Mouse (Mus musculus): ENCODE measurements around the gene Cyld. TPM values are rescaled to one million over a fixed set of nuclear protein-coding genes. Genes with fewer than 3 reads are reported as not detected.
A peak's percentile ranks its signal among the peaks of the same experiment; 100 is the strongest.

The Cyld gene
- 10 to 100 TPM; 26.3 to 31.2 (median 30.0) TPM for total RNA-seq (2022)

DNA sequence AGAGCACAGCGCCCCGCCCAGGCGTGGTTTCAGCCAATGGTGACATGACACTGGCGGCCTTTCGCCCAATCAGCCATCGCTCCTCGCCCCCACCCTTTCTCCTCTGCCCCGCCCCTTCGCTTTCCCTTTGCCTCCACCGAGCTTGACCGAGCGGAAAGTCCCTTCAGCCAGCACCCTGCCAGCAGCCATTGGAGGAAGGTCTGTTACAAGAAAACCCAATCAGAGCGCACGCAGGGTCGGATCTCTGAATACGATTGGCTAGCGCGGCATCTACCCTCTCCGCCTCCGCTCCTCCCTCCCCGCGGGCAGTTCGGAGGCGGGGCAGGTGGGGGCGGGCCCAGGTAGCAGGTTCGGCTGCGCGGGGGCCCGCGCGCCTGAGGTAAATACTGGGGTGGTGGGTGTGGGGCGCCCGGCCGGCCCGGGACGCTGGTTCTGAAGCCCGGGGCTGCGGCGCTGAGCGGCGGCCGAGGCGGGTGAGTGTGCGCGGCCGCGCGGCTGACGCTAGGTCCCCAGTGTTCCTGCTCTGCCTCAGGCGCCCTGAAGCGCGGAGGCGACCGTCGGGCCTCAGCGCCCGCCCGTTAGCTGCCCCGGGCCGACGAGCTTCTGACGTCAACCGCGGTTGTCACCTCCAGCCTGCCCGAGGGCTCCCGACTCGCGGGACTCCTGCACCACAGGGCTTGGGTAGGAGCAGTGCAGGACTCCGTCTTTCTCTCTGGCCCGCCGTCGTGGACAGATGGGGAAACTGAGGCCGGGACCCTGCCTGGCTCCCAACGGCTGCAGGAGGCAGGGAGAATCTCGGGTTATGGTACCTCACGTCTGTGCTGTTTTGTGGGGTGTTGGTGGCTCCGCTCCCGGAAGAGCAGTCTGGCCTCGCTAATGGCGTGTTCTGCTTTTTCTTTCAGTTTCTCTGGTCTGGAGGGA, at the start of gene Cyld:
Gene Cyld, plus strand, starts transcription at position 308 of the 921 bp plus-strand sequence.
- DNase-seq (ENCODE audit: low spot score) = peak; percentile 98

DNA sequence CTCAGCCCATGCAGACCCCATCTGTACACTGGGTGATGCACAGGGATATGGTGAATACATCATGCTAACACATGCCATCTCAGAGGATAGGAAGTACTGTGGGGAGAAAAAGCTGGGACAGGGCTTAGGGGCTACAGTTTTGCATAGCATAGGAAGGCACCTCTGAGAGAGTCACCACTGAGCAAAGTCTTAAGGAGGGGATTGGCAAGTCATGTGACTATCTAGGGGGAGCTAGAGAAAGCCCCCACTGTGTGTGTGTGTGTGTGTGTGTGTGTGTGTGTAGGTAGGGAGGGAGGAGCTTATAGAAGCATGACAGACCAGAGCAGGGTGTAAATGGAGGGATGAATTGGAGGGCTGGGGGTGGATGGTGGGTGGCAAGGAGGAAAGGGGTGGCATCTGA, 48.5 kb upstream of the Cyld start:
- no peak for DNase-seq (ENCODE audit: low spot score)

DNA sequence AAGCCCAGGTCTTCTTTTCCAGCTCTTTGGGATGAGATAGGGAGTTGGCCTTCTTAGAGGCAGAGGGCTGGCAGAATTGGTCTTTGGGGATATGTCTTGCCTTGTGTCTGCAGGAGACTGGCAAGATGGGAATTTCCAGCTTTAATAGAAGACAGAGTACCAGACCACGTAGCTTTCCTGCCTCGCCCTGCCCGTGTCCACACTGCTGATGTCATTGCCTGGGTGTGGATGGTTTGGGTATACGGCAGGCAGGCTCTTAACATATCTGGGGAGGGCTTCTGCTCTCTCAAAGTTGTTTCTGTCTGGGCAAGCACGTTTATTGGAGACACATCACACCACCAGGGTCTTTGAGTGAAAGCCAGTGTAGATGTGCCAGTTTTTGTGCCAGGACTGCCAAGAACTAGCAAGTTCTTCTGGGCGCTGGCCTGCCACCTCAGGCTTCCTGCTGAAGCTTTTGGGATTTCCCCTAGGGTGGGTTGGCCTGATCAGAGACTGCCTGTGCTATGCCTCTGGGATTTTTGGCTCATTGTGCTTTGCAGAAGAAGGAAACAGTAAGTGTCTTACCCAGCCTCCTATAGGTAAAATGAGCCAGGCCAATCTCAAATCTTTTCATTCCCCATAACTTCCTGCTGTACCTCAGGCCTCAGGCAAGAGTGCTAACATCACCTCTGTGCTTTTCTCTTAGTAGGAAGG, 46.7 kb upstream of the Cyld start:
- DNase-seq (ENCODE audit: low spot score) = no peak

DNA sequence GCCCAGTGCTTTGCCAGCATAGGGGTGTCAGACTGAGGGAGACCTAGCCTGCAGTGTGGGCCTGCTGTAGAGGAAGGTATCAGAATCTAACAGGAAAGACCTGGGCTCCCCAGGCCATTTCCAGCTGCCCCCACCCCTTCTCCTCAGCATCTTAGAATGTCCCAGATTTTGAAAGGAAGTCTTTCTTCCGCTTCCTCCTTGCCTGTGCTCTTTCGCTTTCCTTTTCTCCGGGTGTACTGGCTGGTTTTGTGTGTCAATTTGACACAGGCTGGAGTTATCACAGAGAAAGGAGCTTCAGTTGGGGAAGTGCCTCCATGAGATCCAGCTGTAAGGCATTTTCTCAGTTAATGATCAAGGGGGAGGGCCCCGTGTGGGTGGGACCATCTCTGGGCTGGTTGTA, 45.7 kb upstream of the Cyld start:
- peak; percentile 51 for DNase-seq (ENCODE audit: low spot score)

DNA sequence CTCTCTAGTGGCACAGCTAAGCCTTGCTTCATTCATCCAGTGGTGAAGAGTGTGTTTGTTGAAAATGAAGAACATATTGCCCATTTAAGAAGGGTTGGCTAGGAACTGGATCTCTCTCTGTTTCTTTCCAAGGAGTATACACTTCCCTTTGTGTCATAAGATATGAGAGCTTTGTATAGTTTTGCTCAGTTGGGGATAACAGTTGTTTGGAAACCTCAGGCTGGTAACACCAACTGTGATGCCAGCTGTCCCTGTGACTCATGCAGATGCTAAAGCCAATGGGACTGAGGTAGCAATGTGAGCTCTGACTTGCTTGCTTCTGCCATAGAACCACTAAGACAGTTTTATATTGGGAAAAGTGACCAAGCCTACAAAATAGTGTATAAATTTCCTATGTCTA, 41.5 kb upstream of the Cyld start:
- no peak for DNase-seq (ENCODE audit: low spot score)

DNA sequence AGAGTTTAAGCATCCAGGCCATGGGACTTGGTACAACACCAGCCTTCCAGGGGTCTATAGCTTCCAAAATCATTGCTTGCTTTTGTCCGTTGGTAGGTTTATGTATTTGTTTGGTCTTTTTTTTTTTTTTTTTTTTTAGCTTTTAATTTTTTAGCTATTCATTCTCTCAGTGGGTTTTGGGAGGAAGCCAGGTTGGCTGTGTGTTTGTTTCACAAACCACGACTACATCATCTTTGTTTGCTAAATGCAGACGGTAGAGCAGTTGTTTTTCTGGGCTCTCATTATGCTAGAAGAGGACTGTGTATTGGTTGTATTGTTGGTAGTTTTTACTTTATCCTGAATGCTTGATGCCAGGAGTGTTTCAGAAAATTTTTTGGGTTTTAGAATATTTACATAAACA, 37.0 kb upstream of the Cyld start:
- no peak for DNase-seq (ENCODE audit: low spot score)

DNA sequence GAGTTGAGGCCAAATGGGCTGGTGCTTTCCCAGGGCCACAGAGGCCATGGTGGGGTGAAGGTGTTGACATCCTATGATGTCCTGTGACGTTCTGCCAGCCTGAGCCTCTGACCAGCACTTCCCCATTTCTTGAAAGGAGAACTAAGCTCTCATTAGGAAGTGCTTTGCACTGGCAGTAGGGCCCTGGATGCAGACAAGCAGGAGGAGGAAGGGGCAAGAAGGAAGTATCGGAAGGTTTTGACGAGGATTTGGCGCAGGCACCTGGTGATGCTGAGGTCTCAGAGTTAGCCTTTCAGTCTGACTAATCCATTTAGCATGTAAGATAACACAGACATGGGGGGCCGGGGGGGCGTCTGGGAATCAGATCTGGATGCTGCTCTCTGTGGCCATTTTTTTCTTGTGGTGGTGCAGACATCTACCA, 34.4 kb upstream of the Cyld start:
- peak; percentile 25 for DNase-seq (ENCODE audit: low spot score)

DNA sequence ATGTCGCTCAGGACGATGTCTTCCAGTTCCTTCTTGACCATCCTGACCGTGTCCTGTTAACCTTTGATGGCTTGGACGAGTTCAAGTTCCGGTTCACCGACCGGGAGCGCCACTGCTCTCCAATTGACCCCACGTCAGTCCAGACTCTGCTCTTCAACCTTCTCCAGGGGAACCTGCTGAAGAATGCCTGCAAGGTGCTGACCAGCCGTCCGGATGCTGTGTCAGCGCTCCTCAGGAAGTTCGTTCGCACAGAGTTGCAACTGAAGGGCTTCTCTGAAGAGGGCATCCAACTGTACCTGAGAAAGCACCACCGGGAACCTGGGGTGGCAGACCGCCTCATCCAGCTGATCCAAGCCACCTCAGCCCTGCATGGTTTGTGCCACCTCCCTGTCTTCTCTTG, 32.7 kb upstream of the Cyld start:
- no peak for DNase-seq (ENCODE audit: low spot score)

DNA sequence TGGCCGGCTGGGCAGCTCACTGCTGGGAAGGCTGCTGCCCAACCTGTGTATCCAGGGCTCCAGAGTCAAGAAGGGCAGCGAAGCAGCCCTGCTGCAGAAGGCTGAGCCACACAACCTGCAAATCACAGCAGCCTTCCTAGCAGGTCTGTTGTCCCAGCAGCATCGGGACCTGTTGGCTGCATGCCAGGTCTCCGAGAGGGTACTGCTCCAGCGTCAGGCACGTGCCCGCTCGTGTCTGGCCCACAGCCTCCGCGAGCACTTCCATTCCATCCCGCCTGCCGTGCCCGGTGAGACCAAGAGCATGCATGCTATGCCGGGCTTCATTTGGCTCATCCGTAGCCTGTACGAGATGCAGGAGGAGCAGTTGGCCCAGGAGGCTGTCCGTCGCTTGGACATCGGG, 31.9 kb upstream of the Cyld start:
- DNase-seq (ENCODE audit: low spot score) = no peak

DNA sequence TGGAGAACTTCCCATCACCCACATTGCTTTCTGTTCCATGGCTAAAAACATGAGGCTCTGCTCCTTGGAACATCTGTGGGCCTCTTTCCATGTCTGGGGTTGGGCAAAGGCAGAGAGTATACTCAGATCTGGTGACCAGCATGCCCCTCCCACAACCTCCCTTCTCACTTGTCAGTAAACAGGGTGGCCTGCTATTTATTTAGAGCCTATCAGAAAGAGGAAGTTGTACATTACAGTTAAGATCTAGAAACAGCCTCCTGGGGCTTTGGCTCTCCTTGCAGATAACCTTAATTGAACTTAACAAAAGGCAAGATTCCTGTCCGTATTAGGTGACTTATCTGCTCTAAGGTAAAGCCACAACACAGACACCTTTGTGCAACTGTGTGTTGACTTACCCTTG, 30.4 kb upstream of the Cyld start:
- DNase-seq (ENCODE audit: low spot score) = peak; percentile 33

DNA sequence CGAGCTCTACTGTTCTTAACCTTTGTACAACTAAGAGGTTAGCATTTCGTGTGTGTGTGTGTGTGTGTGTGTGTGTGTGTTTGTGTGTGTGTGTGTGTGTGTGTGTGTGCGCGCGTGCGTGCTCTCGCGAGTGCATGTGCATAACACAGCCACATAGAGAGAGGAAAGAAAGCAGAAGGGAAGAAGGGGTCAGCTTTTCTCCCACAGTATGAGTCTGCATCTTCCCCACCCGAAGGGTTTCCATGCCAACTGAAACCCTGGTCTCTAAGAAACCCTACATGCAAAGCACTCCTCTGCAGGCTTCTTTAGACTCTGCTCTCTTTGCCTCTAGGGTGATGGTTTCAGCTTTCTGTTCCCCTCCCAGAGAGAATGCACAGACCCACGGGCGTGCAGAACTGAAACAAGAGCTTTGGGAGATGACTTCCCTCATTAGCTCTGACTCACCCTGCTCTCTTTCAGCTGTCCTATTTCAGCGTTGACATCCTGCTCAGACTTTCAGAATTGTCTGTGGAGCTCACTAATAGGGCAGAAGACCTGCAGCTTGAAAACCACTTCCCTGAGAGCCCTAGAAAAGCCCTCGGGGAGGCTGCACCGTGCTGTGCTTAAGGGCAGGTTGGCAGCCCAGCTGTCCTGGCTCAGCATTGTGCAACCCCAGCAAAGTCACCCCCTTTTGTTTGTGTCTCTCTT, 28.3 kb upstream of the Cyld start:
- peak; percentile 48 for DNase-seq (ENCODE audit: low spot score)

DNA sequence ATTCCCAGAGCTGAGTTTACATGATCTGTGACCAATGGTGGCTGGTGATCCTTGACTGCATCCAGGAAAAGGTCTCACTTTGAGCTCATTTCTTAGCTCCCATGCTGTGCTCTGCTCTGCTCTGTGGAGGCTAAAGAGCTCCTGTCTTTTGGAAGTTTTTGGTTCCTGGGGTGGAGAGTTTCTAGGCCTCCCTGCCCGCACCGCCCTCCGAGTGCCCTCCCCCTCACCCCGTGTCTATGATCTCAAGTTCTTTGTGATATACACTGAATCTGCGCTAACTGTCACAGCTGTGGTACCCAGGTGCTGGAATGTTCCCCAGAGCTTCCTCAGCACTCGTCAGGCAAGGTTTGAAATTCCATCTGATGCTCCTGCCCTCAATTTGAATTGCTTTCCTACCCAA, 26.0 kb upstream of the Cyld start:
- no peak for DNase-seq (ENCODE audit: low spot score)

DNA sequence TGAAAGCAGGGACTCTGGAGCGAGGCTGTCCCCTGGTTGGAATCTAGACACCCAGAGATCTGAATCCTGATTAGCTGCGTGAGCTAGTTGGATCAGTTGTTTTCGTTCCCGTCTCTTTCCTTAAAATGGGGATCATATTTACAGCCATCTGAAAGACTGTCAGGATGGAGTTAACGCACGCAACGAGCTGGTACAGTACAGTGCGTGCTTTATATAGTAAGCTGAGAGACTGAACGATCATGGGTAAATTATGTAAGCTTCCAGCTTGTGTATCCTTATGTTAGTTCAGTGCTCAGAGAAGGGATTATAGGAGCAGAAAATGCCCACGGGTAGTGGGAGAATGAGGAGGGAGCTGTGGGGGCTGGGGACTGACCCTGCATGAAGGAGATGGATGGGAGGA, 25.3 kb upstream of the Cyld start:
- DNase-seq (ENCODE audit: low spot score) = no peak

DNA sequence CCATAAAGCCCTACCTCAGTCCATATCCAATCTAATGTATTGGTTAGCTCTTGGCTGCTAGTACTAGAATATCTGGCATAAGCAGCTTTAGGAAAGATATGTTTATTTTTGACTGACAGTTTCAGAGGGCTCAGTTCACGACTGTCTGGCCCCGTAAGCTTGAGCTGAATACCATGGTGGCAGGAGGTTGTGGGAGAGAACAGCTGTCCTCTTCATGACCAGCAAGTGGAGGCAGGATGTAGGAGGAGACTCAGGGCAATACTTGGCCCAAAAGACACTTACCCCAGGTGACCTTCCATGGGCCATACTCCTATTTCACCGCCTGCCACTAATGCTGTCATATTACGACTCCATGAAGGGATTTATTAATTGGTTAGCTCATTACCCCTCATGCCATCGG, 23.0 kb upstream of the Cyld start:
- no peak for DNase-seq (ENCODE audit: low spot score)

DNA sequence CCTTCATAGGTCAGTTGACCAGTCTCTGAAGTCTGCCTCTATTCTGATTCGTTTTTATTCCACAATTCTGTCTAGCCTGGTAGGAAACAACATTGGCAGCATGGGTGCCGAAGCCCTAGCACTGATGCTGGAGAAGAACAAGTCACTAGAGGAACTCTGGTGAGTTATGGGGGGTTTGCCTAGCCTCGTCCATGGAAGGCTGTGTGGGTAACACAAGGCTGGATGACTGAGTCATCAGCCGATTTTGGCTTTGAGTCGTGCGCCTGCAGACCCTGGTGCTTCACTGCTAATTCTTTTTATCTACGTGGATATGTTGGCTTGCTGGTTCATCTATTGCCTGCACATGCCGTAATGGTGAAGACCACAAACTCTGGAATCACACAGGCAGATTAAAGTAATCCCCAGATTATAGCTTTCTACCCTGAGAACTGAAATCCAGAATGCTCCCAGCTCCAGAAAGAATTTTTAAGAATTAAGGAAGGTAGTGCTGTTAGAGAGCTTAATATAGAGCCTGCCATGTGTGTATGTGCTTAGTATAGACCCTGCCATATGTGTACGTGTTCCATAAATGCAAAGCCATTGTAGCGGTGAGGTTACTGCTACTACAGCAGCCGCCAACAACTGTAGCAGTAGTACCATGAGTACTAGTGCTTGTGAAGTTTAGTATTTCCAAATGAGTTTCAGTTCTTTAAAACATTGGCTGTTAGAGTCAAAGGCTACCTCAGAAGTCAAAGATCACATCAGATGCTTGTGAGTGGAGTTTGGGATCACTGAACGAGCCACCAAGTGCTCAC, 21.3 kb upstream of the Cyld start:
- DNase-seq (ENCODE audit: low spot score) = no peak

DNA sequence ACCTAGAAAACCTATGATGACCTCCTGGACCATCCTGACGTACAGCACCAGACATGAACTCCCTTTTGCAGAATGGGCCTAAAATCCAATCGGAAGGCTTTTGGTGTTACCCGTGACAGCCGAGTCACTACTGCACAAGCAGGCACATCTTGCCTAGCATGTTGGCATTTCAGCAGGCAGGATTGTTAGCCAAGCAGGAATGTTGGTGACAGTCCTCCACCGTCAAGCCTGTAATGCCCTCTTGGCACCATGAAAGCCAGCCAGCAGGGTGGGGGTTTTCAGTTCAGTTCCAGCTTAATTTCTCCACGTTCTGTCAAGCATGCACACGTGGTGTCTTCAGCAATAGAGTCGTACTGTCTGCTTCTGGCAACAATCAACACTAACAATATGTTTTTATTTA, 19.8 kb upstream of the Cyld start:
- no peak for DNase-seq (ENCODE audit: low spot score)

DNA sequence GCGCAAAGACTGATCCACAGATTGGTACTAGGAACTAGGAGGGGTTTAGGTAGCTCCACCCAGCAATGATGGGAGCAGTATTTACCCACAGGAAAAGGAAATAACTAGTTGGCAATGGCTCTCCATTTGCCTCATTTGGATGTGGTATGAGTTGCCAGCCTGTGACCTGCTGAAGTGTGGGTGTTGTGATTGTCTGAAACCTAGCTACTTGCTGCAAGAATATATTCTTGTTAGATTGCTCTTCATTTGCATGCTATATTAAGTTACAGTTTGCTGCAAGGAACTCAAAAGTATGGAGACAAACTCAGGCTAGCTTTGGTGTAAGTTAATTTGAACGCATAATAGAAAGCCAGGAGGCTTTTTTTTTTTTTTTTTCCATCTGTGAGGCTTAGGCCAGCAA, 16.3 kb upstream of the Cyld start:
- no peak for DNase-seq (ENCODE audit: low spot score)

DNA sequence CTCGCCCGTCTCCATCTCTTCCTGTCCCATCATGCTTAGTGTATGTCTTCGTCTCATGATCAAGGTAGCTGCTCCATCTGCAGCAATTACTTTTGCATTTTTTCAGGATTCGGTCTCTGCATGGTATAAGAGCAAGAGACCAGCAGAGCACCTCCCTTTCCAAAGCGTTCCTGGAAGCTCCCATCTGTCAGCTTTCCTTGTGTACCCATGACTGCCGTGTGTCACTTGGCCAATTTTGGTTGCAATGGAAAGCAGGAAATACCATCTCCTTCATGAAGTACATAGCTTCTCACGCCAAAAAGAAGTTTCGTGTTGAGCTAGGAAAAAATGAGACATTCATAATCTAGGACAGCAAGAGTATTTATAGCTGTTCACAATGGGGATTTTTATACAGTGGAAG, 15.8 kb upstream of the Cyld start:
- no peak for DNase-seq (ENCODE audit: low spot score)

DNA sequence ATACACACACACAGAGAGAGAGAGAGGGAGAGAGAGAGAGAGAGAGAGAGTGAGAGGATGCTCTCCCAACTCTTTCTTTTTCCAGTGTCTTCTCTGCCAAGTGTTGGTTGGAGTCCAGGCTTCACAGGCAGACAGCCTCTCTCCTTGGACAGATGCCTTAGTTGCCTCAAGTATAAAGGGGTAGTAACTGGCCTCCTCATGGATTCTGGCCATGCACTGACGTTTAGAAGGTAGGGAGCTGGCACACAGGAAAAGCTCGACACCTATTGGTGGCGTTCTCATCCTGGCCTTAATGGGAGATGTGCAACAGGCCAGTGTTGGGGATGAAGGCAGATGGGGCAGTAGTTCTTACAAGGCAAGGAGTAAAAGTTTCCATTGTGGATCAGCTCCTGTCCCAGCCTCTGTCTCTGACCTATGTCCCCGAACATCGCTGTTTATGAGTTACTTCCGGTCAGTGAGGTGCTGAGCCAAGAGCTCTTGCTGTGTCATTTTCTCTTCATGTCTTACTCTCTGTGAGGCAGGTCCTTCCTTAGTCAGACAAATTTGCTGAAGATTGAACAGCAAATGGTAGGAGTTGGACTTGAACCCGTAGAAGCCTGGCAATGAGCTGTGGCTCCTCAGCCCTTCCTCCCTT, 13.1 kb upstream of the Cyld start:
- no peak for DNase-seq (ENCODE audit: low spot score)

DNA sequence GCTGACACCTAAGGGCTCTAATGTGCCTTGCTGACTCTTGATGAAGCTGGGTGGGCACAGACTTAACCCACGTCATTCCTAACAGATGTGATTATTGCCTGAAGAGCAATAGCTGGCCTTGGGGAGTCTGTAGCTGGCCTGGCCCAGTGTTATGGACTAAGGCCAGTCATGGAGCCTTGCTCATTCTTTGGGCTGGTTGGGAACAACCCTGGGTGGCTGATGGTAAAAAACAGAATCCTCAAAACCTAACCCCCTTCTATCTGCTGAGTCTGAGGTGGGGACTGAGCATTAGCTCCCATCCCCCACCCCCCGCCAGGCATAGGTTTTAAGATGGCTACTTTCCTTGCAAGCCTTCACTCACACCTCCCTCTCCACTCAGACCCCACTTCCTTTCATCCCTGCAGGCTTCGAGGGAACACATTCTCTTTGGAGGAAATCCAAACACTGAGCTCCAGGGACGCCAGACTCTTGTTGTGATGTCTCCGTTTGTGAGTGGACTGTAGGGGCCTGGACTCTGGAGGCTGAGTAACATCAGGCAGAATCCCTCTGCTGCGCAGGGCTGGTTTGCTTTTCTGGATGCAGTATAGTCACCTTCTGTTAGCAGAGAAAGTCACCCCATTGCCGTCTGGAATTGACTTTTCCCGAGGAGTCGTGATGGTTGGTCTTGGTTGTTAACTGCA, 10.5 kb upstream of the Cyld start:
- no peak for DNase-seq (ENCODE audit: low spot score)

DNA sequence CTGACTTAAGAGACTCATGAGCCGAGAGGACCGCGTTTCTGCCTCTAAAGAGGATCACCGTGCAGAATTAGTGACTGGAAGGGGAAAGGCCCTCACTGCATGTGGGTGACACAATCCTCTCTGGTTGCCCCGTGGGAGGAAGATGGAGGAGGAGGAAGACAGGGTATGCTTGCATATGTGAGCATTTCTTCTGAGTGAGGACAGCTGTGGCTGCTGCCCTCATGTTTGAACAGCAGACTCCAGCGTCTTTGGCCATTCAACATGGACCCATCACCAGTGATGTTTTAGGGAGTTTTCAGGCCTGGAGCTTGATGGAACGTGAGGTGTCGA, 10.0 kb upstream of the Cyld start:
- DNase-seq (ENCODE audit: low spot score) = no peak

Measured in heart, adult 8-10 months (tissue).